Mouse (Mus musculus) liver, embryonic 11.5 days (tissue): ENCODE results near the gene Ficd. TPM values are rescaled to one million over a fixed set of nuclear protein-coding genes. Genes with fewer than 3 reads are reported as not detected.
"Not testable (repeated sequence)": the region's sequence is repeated elsewhere in the genome, so short reads cannot be mapped to it uniquely, and the experiment has no call there.

Source experiments
- ATAC-seq: fragments of 200-750 bp; cut with Nextera tagmentation; replicated peaks from 2 replicates; pipeline ENCODE4 v1.8.0; 2017; ENCODE audit warnings: moderate number of reproducible peaks, mild to moderate bottlenecking, moderate TSS enrichment, moderate library complexity; ENCODE audit not compliant: low FRiP score
- DNase-seq: peaks from one replicate; pipeline ENCODE4 v3.0.0-alpha.2; 2017; ENCODE audit warnings: low spot score
- H3K27ac ChIP-seq: fragments of 300-500 bp; sonication (generic); 2 replicates; pipeline ENCODE4 v1.5.1; 2014; ENCODE audit warnings: mild to moderate bottlenecking, low read depth, low read length, control low read depth
- H3K27me3 ChIP-seq: fragments of 300-500 bp; sonication (generic); replicated peaks from 2 replicates; pipeline ENCODE4 v1.6.1; 2014; ENCODE audit warnings: low read length, mixed read lengths; ENCODE audit not compliant: control insufficient read depth, insufficient read depth
- H3K36me3 ChIP-seq: fragments of 300-500 bp; sonication (generic); 2 replicates; pipeline ENCODE4 v1.6.1; 2014; ENCODE audit warnings: mild to moderate bottlenecking, low read length, moderate library complexity, mixed read lengths; ENCODE audit not compliant: control insufficient read depth, insufficient read depth
- H3K4me1 ChIP-seq: fragments of 300-500 bp; sonication (generic); replicated peaks from 2 replicates; pipeline ENCODE4 v1.6.1; 2014; ENCODE audit warnings: low read length, mixed read lengths; ENCODE audit not compliant: control insufficient read depth, insufficient read depth
- H3K4me2 ChIP-seq: fragments of 300-500 bp; sonication (generic); 2 replicates; pipeline ENCODE4 v1.6.1; 2014; ENCODE audit warnings: mild to moderate bottlenecking, control low read depth, moderate library complexity
- H3K4me3 ChIP-seq: fragments of 300-500 bp; sonication (generic); 2 replicates; pipeline ENCODE4 v1.5.1; 2014; ENCODE audit warnings: low read depth, low read length, control low read depth
- H3K9ac ChIP-seq: fragments of 300-500 bp; sonication (generic); 2 replicates; pipeline ENCODE4 v1.6.1; 2014; ENCODE audit warnings: low read depth, low read length, control low read depth
- H3K9me3 ChIP-seq: fragments of 300-500 bp; sonication (generic); 2 replicates; pipeline ENCODE4 v1.6.1; 2016; ENCODE audit warnings: low read length, inconsistent platforms, mixed read lengths; ENCODE audit not compliant: control insufficient read depth
- WGBS: fragments of 180-500 bp; shearing (Covaris S2); extraction: QIAGEN DNeasy Blood & Tissue Kit; methylation state at CpG from one replicate; pipeline ENCODE4 v1.1.7; 2014; 5-methylcytosine and 5-hydroxymethylcytosine counted together
- polyA plus RNA-seq: library from polyadenylated mRNA; unstranded; fragments of >200 nt; fragmentation: Nextera tagmentation; extraction: Ambion mirVana; gene quantifications from 2 replicates; pipeline ENCODE4 v1.2.1, GENCODE M21; 2014

The Ficd gene
- polyA plus RNA-seq, 1 experiment from 2014 or later, result 3.7 TPM

DNA sequence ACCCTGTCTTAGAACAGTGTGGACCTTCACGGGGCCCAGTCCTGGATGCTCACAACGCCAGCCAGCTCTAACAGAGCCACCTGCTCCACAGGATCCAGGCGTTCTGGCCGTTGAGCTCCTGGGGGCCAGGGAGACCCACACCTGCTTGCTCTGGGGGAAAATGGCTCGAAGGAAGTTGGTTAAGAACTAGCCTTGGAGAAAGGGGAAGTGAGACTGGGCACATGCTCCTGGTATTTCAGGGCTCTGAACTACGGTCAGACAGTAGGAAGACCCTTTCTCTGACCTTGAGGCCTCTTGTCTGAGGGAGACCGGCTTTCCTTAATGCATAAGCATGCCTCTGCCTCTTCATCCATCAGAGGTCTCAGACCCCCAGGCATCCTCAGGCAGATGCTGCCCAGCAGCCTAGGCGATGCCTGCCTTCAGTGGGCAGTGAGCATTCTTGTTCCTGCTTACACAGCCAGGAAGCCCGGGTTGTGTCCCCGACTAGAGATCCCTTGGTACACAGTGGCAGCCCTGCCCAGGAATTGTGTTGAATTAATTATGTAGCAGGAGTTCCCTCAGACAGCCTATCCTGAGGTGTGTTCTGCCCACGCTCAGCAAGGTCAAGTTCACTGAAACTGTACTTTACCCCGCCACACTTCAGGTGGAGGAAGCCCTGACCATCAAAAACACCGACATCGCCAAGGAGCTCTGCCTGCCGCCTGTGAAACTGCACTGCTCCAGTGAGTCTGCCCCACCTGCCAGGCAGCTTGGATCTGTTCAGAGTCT is 40.7 kb downstream of the Ficd start:
- DNase-seq (no peak), ATAC-seq (no peak)
- 74% methylated on average over 15 of the region's 15 CpGs for WGBS
- H3K27ac ChIP-seq, result no peak overlapping the region
- no peaks in the 10 kb centered on the region for H3K9me3 ChIP-seq
- no peaks in the 10 kb centered on the region for H3K27me3 ChIP-seq
- H3K4me3 ChIP-seq, result no peak overlapping the region
- no peak overlapping the region for H3K4me2 ChIP-seq
- no peaks in the 10 kb centered on the region for H3K4me1 ChIP-seq
- no peak overlapping the region for H3K9ac ChIP-seq
- peaks cover 13% of the 10 kb centered on the region for H3K36me3 ChIP-seq

DNA sequence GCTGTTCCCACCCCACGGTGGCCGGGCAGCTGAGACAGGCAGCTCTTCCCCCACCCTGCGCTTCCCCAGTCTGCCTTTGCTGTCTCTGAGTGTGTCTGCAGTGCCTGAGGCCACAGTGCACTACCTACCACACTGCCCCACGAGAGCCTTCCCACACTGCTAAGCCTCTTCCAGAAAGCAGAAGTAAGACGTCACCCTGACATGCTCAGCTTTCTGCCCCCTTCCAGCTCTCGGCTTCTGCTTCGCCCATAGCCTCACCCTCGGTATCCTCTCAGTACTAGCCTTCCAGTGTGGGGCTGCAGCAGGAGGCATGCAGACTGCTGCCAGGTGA is 41.3 kb downstream of the Ficd start:
- ATAC-seq (no peak), DNase-seq (no peak)
- Histone ChIP-seq H3K27ac (no peak overlapping the region), H3K9ac (no peak overlapping the region), H3K4me1 (no peaks in the 10 kb centered on the region), H3K27me3 (no peaks in the 10 kb centered on the region), H3K4me2 (no peak overlapping the region), H3K9me3 (no peaks in the 10 kb centered on the region), H3K36me3 (peaks cover 13% of the 10 kb centered on the region), H3K4me3 (no peak overlapping the region)
- WGBS, result 67% methylated on average over 8 of the region's 8 CpGs

DNA sequence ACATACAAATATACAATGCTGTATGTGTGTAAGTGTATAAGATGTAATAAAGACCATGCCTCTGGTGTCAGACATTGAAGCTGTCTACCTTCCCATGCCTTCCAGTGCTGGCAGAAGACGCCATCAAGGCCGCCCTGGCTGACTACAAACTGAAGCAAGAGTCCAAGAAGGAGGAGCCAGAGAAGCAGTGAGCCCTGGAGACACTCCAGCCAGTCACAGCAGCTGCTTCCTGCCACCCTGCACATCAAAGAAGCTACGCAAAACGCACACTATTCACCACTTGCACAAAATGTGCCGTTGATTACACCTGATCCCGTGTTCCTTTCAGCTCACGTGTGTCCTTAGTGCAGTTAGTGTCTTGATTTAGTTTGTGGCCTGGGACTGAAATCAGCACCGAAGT is 42.1 kb downstream of the Ficd start:
- ATAC-seq, H3K4me3 ChIP-seq, H3K27ac ChIP-seq, DNase-seq, H3K9ac ChIP-seq, H3K27me3 ChIP-seq, H3K9me3 ChIP-seq, H3K4me2 ChIP-seq, H3K4me1 ChIP-seq: not testable (repeated sequence)
- 88% methylated on average over 8 of the region's 8 CpGs for WGBS
- H3K36me3 ChIP-seq, result peaks cover 13% of the 10 kb centered on the region

DNA sequence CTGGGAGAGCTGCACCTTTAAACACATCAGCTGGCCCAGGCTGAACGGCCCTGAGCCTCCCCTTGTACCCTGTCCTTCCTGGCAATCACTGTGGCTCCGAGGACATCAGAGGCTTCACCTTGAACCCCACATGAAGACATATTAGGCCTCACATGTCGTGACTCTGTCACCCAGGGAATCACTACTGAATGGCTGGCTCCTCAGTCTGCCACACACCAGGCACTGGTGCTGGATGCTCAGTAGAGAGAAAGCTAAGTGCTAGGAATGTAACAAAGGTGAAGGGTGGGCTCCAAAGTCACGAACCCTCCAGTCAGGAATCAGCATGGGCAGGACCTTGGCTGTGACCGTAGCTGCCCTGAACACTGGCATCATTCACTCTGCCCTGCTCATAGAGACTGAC is 44.0 kb downstream of the Ficd start:
- Histone ChIP-seq H3K36me3 (peaks cover 13% of the 10 kb centered on the region), H3K27me3 (peaks cover 9% of the 10 kb centered on the region), H3K9me3 (no peaks in the 10 kb centered on the region), H3K4me2 (no peak overlapping the region), H3K27ac (no peak overlapping the region), H3K4me1 (peaks cover 2% of the 10 kb centered on the region; the same call in 1 of the 2 replicates), H3K4me3 (no peak overlapping the region), H3K9ac (no peak overlapping the region)
- WGBS, result 83% methylated on average over 5 of the region's 5 CpGs
- ATAC-seq (no peak), DNase-seq (no peak)

GRCm38 (mm10) chr5:113780082-113780752 is 44.6 kb downstream of the Ficd start:
- H3K27me3 ChIP-seq, result peaks cover 15% of the 10 kb centered on the region
- 91% methylated on average over 3 of the region's 3 CpGs for WGBS
- peak; percentile 26; the same call in 1 of the 2 replicates for ATAC-seq
- no peak for DNase-seq
- H3K9me3 ChIP-seq, result no peaks in the 10 kb centered on the region
- H3K27ac ChIP-seq, result no peak overlapping the region
- H3K9ac ChIP-seq, result no peak overlapping the region
- peaks cover 2% of the 10 kb centered on the region; the same call in 1 of the 2 replicates for H3K4me1 ChIP-seq
- H3K4me3 ChIP-seq, result no peak overlapping the region
- no peak overlapping the region for H3K4me2 ChIP-seq
- H3K36me3 ChIP-seq, result peaks cover 13% of the 10 kb centered on the region

GRCm38 (mm10) chr5:113780763-113781162 is 45.2 kb downstream of the Ficd start:
- ATAC-seq (no peak), DNase-seq (no peak)
- no peak overlapping the region for H3K4me3 ChIP-seq
- peaks cover 15% of the 10 kb centered on the region for H3K27me3 ChIP-seq
- H3K9ac ChIP-seq, result no peak overlapping the region
- no peak overlapping the region for H3K27ac ChIP-seq
- H3K4me2 ChIP-seq, result no peak overlapping the region
- WGBS, result 85% methylated on average over 5 of the region's 5 CpGs
- peaks cover 2% of the 10 kb centered on the region; the same call in 1 of the 2 replicates for H3K4me1 ChIP-seq
- no peaks in the 10 kb centered on the region for H3K9me3 ChIP-seq
- peaks cover 10% of the 10 kb centered on the region for H3K36me3 ChIP-seq

- Histone ChIP-seq H3K4me1 (peaks cover 2% of the 10 kb centered on the region; the same call in 1 of the 2 replicates), H3K36me3 (peaks cover 8% of the 10 kb centered on the region), H3K27me3 (peaks cover 15% of the 10 kb centered on the region), H3K4me2 (no peak overlapping the region), H3K27ac (no peak overlapping the region), H3K9me3 (no peaks in the 10 kb centered on the region), H3K9ac (no peak overlapping the region), H3K4me3 (no peak overlapping the region)
- ATAC-seq (no peak), DNase-seq (no peak)
- 78% methylated on average over 7 of the region's 7 CpGs for WGBS
These were observed 45.7 kb downstream of the Ficd start for GRCm38 (mm10) chr5:113781254-113781653.

DNA sequence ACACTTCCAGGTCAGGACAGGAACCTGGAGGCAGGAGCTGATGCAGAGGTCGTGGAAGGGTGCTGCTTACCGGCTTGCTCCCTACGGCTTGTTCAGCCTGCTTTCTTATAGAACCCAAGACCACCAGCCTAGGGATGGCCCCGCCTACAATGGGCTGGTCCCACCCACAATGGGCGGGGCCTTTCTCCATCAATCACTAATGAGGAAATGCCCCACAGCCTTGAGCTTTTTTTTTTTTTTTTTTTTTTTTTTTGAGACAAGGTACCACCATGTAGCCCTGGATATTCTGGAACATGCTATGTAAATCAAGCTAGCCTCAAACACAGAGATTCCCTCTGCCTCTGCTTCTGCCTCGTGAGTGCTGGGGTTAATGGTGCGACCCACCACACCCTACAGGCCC is 46.3 kb downstream of the Ficd start:
- Histone ChIP-seq H3K27me3 (peaks cover 15% of the 10 kb centered on the region), H3K9ac (no peak overlapping the region), H3K4me2 (no peak overlapping the region), H3K36me3 (peaks cover 5% of the 10 kb centered on the region), H3K27ac (no peak overlapping the region), H3K4me1 (peaks cover 2% of the 10 kb centered on the region; the same call in 1 of the 2 replicates), H3K4me3 (no peak overlapping the region), H3K9me3 (no peaks in the 10 kb centered on the region)
- DNase-seq, result no peak
- 74% methylated on average over 7 of the region's 7 CpGs for WGBS
- ATAC-seq, result no peak

GRCm38 (mm10) chr5:113782624-113783023 is 47.0 kb downstream of the Ficd start:
- Histone ChIP-seq H3K9me3 (no peaks in the 10 kb centered on the region), H3K9ac (no peak overlapping the region), H3K36me3 (peaks cover 2% of the 10 kb centered on the region; the same call in 1 of the 2 replicates), H3K4me1 (peaks cover 2% of the 10 kb centered on the region; the same call in 1 of the 2 replicates), H3K27ac (no peak overlapping the region), H3K4me2 (no peak overlapping the region), H3K27me3 (peaks cover 15% of the 10 kb centered on the region), H3K4me3 (no peak overlapping the region)
- no peak for DNase-seq
- 74% methylated on average over 7 of the region's 7 CpGs for WGBS
- ATAC-seq, result no peak
